In the genomic region with DNA sequence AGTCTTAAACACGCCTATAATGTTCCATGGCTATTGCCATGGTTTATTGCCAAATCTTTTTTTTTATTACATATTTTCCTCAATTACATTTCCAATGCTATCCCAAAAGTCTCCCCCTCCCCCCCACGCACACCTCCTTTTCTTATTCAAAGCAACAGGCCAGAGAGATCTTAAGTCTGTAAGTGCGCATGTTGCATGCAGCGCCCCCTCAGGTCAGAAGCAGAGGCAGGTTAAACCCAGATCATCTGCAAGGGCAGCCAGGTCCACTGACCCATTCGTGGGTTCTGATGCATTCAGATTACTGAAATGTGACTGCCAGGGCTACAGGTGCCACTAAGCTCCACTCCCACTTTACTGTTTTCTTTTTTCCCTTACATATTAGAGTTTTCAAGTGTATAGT, we compare ENCODE assay signal across 24 mouse cellular contexts. TPM values are rescaled to one million over a fixed set of nuclear protein-coding genes. Genes with fewer than 3 reads are reported as not detected.
A peak's percentile ranks its signal among the peaks of the same experiment; 100 is the strongest.
DNase-seq lines count a peak whose midpoint lies in the region; ATAC-seq and TF ChIP-seq lines count a peak whose summit lies in the region.
"Had no signal": no experiment of that assay in that cellular context is flagged by ENCODE, and none has a peak within 500 bp of the region (broad histone marks: within the 10 kb centered on the region; RNA-seq: fewer than 3 reads in every experiment).

No protein-coding gene starts in this region.

- H3K36me3 ChIP-seq in intestine, postnatal 0 days (ENCODE audit: control insufficient read depth, insufficient read depth): no peaks in the 10 kb centered on the region
- no peaks in the 10 kb centered on the region for H3K36me3 ChIP-seq in intestine, embryonic 15.5 days
- no peaks in the 10 kb centered on the region for H3K36me3 ChIP-seq in lung, embryonic 14.5 days (ENCODE audit: insufficient read depth)
- H3K36me3 ChIP-seq: embryonic facial prominence, embryonic 12.5 days; forebrain, embryonic 15.5 days; G1E; heart, embryonic 13.5 days; hindbrain, embryonic 12.5 days had no signal

- no peak overlapping the region for H3K9ac ChIP-seq in intestine, postnatal 0 days (ENCODE audit: low read depth, low read length)
- no peak overlapping the region for H3K9ac ChIP-seq in intestine, embryonic 15.5 days
- H3K9ac ChIP-seq in lung, embryonic 14.5 days: no peak overlapping the region
- H3K9ac ChIP-seq: embryonic facial prominence, embryonic 12.5 days; forebrain, embryonic 15.5 days; heart, embryonic 13.5 days; hindbrain, embryonic 12.5 days had no signal

- no peak for ATAC-seq in intestine, postnatal 0 days
- no peak for ATAC-seq in intestine, embryonic 15.5 days
- ATAC-seq in lung, embryonic 14.5 days (ENCODE audit: insufficient read depth): no peak
- ATAC-seq in Patski: no peak
- ATAC-seq: activated CD4-positive, CD25-positive, alpha-beta regulatory T cell, adult 4 months; forebrain, embryonic 15.5 days; hindbrain, embryonic 16.5 days had no signal

- no peaks in the 10 kb centered on the region for H3K27me3 ChIP-seq in intestine, postnatal 0 days (replicated peaks; ENCODE audit: control insufficient read depth, insufficient read depth, low read length)
- no peaks in the 10 kb centered on the region for H3K27me3 ChIP-seq in intestine, embryonic 15.5 days (replicated peaks)
- H3K27me3 ChIP-seq in lung, embryonic 14.5 days (ENCODE audit: insufficient read depth, low read length): no peaks in the 10 kb centered on the region
- H3K27me3 ChIP-seq in Patski: no peaks in the 10 kb centered on the region
- H3K27me3 ChIP-seq: embryonic facial prominence, embryonic 12.5 days; forebrain, embryonic 15.5 days; hindbrain, embryonic 12.5 days had no signal

- in situ Hi-C loops in Patski (cut with MboI; ENCODE audit: low pct_unique_long_range_greater_than_20kb): no loop called here

- no peaks in the 10 kb centered on the region for H3K4me1 ChIP-seq in intestine, postnatal 0 days (replicated peaks; ENCODE audit: control insufficient read depth, insufficient read depth, low read length)
- H3K4me1 ChIP-seq in intestine, embryonic 15.5 days (replicated peaks): no peaks in the 10 kb centered on the region
- H3K4me1 ChIP-seq in lung, embryonic 14.5 days (ENCODE audit: insufficient read depth): no peaks in the 10 kb centered on the region
- H3K4me1 ChIP-seq: embryonic facial prominence, embryonic 12.5 days; forebrain, embryonic 15.5 days; heart, embryonic 13.5 days; hindbrain, embryonic 12.5 days had no signal

- POLR2A ChIA-PET in Patski (lab: Charles Lee): no interaction called here

- no peaks in the 10 kb centered on the region for H3K9me3 ChIP-seq in intestine, postnatal 0 days (ENCODE audit: control insufficient read depth)
- no peaks in the 10 kb centered on the region for H3K9me3 ChIP-seq in intestine, embryonic 15.5 days
- no peaks in the 10 kb centered on the region for H3K9me3 ChIP-seq in lung, embryonic 14.5 days (ENCODE audit: low read depth, low read length)
- H3K9me3 ChIP-seq: embryonic facial prominence, embryonic 12.5 days; forebrain, embryonic 15.5 days; heart, embryonic 13.5 days; hindbrain, embryonic 12.5 days had no signal

- no peak for DNase-seq in lung, embryonic 14.5 days
- no peak for DNase-seq in lung, postnatal 36 days
- DNase-seq in Patski (ENCODE audit: low read depth, low spot score): no peak
- DNase-seq in spleen, postnatal 10 days (ENCODE audit: low spot score in 2 of 2): no peak
- DNase-seq in heart, adult 8-10 months (ENCODE audit: low spot score): no peak
- DNase-seq: adrenal gland, postnatal 14 days; cerebellum, adult 11-12 months; cerebellum, adult 9-10 months; cerebellum, postnatal 25 days; gastrocnemius, postnatal 10 days; heart, adult 2 months; heart, postnatal 4 days had no signal

- no peak overlapping the region for H3K4me3 ChIP-seq in intestine, postnatal 0 days (ENCODE audit: low read depth, low read length)
- no peak overlapping the region for H3K4me3 ChIP-seq in intestine, embryonic 15.5 days (replicated peaks)
- H3K4me3 ChIP-seq in lung, embryonic 14.5 days (ENCODE audit: low read depth, low read length): no peak overlapping the region
- H3K4me3 ChIP-seq: embryonic facial prominence, embryonic 12.5 days; forebrain, embryonic 15.5 days; heart, adult 2 months; heart, embryonic 13.5 days; hindbrain, embryonic 12.5 days had no signal

- peak; percentile 20 for TF ChIP-seq CTCF in intestine, postnatal 0 days (IDR thresholded peaks at IDR 0.05; ENCODE audit: low read depth)
- TF ChIP-seq CTCF in lung, embryonic 14.5 days (IDR thresholded peaks at IDR 0.05; ENCODE audit: low read depth): 0 out of 2 replicates have a peak, but pooled peaks have one; percentile 8
- peak; percentile 22 for TF ChIP-seq CTCF in Patski (IDR thresholded peaks at IDR 0.05)

- H3K4me2 ChIP-seq in intestine, postnatal 0 days (replicated peaks; ENCODE audit: low read depth): no peak overlapping the region
- no peak overlapping the region for H3K4me2 ChIP-seq in intestine, embryonic 15.5 days (replicated peaks)
- no peak overlapping the region for H3K4me2 ChIP-seq in lung, embryonic 14.5 days
- H3K4me2 ChIP-seq: embryonic facial prominence, embryonic 12.5 days; forebrain, embryonic 15.5 days; heart, embryonic 13.5 days; hindbrain, embryonic 12.5 days had no signal

- H3K27ac ChIP-seq in intestine, postnatal 0 days (ENCODE audit: low read depth, low read length): no peak overlapping the region
- no peak overlapping the region for H3K27ac ChIP-seq in intestine, embryonic 15.5 days
- no peak overlapping the region for H3K27ac ChIP-seq in lung, embryonic 14.5 days (ENCODE audit: low read depth)
- H3K27ac ChIP-seq: embryonic facial prominence, embryonic 12.5 days; forebrain, embryonic 15.5 days; heart, adult 2 months; heart, embryonic 13.5 days; hindbrain, embryonic 12.5 days had no signal

- CTCF ChIA-PET in Patski (lab: Charles Lee): no interaction called here

- WGBS in intestine, postnatal 0 days: 55% methylated on average over 5 of the region's 5 CpGs
- WGBS in intestine, embryonic 15.5 days: 59% methylated on average over 5 of the region's 5 CpGs
- WGBS in lung, embryonic 14.5 days: 46% methylated on average over 5 of the region's 5 CpGs

RNA-seq across cellular contexts. Expression of gene Pax1, which starts 25.2 kb away (rescaled TPM):
- polyA plus RNA-seq in intestine, postnatal 0 days (2015; fragmentation: Nextera tagmentation; extraction: Ambion mirVana): 0.05 TPM in 1 of 2 replicates, not detected in the other
- polyA plus RNA-seq in intestine, embryonic 15.5 days (2015; fragmentation: Nextera tagmentation; extraction: Ambion mirVana): 0.10 TPM in 1 of 2 replicates, not detected in the other
- polyA plus RNA-seq in lung, embryonic 14.5 days (2014; fragmentation: Nextera tagmentation; extraction: Ambion mirVana): 0.07 TPM in 1 of 2 replicates, not detected in the other
- not detected for polyA plus RNA-seq in Patski (2021)
- total RNA-seq in heart, adult 8-10 months (2022): not detected
- total RNA-seq: adrenal gland, postnatal 14 days; heart, adult 2 months; heart, postnatal 4 days had no signal
- polyA plus RNA-seq: activated CD4-positive, CD25-positive, alpha-beta regulatory T cell, adult 4 months; C2C12; cortical plate, adult 2 months; forebrain, embryonic 15.5 days; G1E; heart, postnatal 0 days; hindbrain, embryonic 16.5 days had no signal
